Mouse (Mus musculus) gastrocnemius, postnatal 4 days (tissue): ENCODE data around the gene Dst. TPM values are rescaled to one million over a fixed set of nuclear protein-coding genes. Genes with fewer than 3 reads are reported as not detected.

Source experiments
- DNase-seq, 2 experiments: peaks; one replicate each; pipeline ENCODE4 v3.0.0; 2021 to 2022; ENCODE audit warnings: low spot score in 2 of 2, mixed read lengths in 2 of 2
- long read RNA-seq, 2 experiments: library from polyadenylated mRNA; stranded (forward); transcript quantifications; one replicate each; pipeline ENCODE4 v2.0.0; 2021
- total RNA-seq, 2 experiments: library from RNA; stranded (reverse); gene quantifications; 2 replicates each; pipeline ENCODE4 v1.2.3; 2021

Dst gene
- 100 to 1,000 TPM; 181 to 191 TPM for total RNA-seq
- long read RNA-seq, experiment 1, partial matches to known transcripts = 5 of 8 reads
- long read RNA-seq, experiment 1, other reads (novel, unspliced or antisense) = 3 of 8 reads
- long read RNA-seq, experiment 2, partial matches to known transcripts = 6 of 9 reads
- long read RNA-seq, experiment 2, other reads (novel, unspliced or antisense) = 3 of 9 reads

DNA sequence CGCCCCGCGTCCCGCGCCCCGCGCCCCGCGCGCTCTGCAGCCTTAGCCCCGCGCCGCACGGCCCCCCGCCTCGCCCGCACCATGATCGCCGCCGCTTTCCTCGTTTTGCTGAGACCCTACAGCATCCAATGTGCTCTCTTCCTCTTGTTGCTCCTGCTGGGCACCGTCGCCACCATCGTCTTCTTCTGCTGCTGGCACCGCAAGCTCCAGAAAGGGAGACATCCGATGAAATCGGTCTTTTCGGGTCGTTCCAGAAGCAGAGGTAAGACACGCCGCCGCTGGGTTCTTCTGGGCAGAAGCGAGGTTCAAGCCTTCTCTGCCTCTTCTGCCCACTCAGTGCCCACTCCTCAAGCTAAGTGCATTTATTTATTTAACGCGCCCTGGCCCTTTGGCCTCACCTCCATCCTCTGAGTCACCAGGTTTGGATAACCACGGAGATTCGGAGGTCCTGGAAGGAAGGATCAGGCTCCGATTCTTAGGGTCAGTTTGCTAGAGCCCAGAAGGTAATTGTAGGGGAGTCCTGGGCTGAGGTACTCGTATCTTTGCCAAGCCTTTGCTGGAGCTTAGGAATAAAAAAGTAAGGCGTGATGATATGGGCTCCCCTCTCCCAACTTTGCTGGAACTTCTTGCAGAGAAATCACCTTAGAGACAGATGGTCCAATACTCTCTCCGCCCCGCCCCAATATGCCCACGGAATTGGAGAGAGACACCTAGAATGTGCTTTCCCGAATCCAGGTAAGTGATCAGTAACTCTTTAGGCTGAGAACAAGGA, at the start of gene Dst:
TSS of gene Dst (plus strand) at position 35 of the 772 bp plus-strand sequence.
- DNase-seq = no peak

DNA sequence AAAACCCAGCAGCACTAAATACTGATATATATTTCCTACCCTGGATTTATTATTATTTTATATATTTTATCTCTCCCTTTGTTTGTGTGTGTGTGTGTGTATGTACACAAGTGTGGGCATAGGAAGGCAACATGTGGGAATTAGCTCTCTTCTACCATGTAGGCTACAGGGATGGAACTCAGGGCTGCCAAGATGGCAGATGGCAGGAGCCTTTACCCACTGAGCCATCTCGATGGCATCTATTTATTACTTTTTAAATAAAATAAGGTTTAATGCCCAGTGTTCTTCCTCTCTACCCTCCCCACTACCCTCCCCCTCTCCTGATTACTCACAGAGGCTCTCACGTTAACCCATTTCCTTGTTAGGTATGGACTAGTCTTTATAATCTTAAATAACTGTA, 39.0 kb upstream of the Dst start:
- no peak for DNase-seq

DNA sequence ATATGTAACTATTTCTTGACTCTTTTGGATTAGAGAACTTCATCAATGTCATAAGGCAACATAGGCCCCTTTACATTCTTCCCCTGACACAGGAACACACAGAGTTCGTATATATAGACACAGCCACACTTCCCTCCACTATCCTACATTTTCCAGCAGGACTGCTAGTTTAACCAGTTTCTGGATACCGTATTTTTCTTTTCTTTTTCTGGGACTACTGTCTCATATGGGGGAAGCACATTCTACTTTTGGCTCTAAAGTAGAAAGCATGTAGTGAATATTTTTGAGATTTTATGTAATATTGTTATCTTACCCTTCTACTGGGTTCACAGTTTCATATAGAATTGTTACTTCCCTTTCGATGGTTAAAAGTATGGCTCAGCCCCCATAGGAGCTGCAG, 38.6 kb upstream of the Dst start:
- no peak for DNase-seq

DNA sequence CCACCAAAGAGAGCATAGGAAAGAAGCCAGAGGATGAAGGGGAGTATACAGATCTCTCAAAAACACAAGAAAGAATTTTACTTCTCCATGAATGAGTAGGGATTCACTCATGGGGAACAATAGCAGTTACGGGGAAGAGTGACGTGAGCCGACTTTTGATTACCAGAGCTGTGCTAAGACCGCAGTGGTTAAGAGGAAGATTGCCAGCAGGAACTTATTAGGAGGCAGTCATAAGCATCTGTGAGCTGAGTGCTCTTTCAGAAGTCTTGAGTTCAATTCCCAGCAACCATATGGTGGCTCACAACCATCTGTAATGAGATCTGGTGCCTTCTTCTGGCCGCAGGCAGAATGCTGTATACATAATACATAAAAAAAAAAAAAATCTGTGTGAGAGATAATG, 34.5 kb upstream of the Dst start:
- DNase-seq = no peak

DNA sequence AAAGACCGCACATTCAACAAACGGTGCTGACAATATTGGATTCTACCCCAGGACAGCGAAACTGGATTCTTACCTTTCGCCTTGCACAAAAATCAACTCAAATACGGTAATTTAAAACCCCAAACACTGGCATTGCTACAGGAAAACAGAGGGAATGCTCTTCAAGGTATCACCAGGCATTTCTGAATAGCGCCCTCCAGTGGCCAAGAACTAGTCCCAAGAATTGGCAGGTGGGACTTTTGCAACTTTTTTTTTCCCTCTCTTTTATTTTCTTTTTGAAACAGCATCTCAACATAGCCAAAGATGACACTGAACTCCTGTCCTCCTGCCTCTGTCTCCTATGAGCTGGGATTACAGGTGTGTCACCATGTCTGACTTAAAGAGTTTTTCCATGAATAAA, 32.3 kb upstream of the Dst start:
- no peak for DNase-seq

DNA sequence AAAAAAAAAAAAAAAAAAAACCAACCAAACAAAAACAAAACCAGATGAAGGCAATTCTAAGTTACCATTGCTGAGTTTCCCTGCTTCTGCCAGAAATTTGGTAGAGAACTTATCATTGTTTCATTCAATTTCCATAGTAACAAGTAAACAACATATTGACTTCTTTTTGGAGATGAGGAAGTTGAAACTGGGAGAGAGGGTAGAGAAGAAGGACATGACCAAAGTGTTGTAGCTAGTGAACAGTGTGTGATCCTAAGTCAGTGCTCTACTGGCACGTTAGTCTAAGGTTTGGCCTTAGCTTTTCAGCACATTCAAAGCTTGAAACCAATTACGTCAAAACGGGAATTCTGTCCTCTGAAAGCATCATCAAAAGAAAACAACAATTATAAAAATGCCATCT, 31.6 kb upstream of the Dst start:
- DNase-seq = no peak

DNA sequence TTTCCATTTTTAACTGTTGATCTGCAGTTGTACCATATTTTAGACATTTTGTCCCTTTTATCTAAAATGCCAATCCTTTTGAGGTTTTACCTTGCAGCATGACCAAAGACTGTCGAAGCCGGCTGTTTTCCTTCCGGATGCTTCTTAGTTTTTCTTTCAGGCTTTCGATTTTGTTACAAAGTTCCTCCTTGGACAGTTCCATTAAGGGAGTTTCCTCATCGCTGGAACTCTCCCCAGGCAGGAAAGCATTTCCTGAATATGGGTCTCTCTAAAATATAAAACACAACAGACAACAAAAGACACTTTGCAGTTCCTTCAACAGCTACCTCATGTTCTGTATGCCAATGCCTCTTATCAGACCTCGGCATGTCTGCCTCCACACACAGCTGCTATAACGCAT, 29.9 kb upstream of the Dst start:
- DNase-seq = no peak

DNA sequence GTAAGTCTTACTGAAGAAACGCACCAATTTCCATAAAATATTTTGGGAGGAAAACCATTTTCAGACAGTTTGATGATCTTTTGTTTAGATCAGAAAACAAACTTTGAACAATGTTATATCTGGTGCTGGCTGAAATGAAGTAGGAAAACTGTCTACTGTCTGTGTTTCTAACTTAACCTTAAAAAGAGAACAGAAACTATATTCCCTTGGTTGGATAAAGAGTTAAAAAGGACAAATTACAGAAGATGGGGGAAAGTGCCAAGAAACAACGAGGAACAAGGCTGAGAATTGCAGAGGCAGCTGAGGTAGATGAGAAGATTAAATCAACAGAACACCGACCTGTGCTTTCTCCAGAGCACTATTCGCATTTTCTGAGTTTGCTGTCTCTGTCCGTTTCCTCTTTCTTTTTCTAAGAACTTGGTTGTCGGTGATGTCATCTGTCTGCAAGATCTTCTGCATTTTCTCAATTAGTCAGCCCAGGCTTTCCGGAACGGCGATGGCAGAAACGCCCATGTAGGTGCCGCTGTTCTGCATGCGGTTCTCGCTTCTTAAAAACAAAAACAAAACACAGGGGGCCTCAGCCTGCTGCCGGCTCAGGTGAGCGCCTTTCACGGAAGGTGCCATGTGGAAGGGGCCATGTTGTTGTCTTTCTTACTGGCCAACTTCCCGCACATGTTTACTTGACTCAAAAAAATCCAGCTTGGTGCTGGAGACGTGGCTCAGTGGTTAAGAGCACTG, 24.8 kb upstream of the Dst start:
- DNase-seq = peak in 1 of 2 experiments; percentile 15

DNA sequence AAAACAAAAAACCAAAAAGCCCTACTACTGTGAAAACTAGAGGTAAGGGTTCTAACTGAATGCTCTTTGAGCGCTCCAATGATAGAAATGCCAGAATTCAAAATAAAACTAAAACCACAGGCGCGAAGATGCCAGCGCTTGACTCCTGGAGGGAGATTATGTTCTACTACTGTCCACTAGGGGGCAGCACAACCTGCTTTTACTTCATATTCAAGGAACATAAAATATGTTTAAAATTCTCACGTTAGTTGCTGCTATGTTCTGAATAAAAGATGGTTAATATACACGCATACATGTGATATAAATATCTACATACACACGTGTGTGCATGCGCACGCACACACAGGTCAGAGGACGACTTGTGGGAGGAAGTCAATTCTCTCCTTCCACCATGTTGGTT, 15.2 kb upstream of the Dst start:
- DNase-seq = peak; percentile 27 to 48

DNA sequence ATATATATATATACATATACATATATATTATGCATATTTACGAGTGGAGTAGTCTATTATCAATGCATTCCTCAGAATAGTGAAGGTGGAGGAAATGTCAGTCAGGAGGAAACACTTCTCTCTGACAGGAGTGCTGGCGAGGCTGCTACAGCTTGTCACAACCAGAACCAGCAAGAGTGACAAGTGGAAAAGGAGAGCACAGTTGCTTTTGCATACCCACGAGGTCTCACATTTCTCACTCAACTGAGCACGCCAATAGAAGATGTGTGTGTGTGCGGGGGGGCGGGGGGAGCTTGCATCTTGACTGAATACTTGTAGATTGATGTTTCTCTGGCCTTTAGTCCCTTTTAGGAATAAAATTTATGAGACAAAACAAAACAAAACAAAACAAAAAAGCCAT, 11.9 kb upstream of the Dst start:
- no peak for DNase-seq

DNA sequence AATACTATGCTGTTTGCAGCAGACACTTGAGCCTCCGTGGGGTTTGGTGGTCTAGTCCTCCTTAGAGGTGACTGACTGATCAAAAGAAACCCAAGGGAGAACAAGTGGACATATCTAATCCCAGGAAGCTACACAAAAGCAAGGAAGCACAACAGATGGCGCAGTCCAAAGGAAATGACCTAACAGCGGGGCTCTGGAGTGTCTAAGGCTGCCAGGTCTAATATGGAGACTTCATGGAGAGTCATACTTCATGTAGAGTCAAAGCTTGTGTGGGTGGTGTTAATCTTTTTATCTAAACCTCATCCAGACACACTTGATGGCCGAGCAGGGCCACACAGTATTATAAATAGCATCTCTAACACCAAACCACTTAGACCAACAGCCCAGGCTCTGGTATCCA, 11.4 kb upstream of the Dst start:
- no peak for DNase-seq

DNA sequence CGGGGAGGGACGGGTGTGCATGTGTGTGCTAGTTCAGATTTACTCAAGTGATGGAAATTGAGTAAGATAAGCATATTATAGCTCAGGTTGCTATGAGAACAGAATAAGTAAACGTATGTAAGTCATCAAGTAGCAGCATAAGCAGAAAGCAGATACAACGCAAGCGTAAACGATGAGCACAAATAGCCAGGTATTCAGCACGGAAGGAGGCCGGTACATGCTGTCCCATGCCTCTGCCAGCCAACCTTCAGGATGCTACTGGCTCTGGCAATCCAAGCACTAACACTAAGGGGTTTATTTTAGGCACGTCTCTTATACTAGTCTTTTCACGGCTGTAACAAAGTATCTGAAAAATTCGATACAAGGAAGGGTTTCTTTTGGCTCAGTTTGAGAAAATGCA, 10.6 kb upstream of the Dst start:
- no peak for DNase-seq

DNA sequence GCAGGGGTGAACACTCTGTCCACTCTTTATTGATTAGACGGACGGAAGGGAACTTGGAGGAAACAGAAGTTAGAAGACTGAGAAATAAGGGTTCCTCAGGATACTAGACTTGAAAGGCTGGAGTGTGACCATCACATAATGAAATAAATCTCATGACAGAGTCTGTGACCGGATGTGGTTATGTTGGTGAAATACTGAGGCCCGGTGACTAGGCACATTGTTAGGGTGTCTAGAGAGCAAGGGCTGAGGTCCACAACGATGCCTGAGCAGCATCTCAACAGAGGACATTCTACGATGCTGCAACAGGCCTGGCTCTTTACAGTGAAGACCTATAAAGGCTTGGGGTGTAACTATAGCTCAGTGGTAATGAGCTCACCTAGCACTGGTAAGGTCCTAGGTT, 9.7 kb upstream of the Dst start:
- DNase-seq = no peak

DNA sequence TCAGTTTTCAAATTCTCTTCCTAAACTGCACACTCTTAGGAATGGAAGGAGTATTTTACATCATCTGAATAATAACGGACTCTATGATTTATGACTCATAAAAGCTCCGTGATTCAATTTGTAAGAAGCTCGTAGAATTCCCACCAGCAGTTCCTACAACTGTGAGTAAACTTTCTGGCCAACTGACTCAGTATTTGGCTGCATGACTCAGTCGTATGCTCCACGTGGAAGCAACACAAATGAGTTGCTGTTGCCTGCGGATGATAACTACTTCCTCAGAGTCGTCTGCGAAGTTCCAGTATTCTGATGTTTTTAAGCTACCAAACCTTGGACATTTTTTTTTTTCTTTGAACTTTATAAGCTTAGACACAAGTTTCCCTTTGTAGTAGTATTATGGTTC, 7.8 kb upstream of the Dst start:
- no peak for DNase-seq

DNA sequence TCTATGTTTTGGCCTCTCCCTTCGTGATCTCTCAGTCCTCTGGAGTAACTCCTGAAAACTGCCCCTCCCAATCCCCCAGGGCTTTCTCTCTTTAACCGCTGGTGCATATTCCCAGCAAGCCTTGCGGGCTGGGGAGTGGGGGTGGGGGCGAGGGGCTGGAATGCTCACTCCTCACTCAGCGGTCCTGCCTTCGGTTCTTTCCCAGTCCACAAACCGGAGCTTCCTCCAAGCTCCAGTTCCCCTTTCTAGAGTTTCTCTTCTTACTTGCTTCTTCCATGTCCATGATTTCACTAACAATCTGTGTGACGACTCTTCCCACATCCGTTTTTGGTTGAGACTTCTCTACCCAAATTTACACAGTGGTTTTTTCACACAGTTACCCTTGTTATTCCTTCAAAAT, 4.4 kb upstream of the Dst start:
- DNase-seq = no peak

DNA sequence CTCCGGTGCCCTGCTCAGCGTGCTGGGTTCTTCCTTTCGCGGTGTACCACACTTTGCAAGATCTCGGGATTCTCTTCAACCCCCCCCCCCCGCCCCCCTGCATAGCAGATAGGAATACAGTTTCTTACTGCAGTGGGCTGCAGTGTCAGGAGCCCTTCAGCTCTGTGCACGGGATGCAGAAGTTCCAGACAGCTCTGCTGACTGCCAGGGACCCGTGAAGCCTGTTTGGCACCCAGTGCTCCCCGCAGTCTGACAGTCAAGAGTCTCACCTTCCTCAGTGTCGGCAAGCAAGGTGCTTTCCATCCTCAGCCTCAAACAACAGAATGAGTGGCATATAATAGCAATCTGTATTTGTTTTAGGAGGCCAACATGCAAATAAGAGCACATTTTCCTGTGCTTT, 1.8 kb upstream of the Dst start:
- no peak for DNase-seq

DNA sequence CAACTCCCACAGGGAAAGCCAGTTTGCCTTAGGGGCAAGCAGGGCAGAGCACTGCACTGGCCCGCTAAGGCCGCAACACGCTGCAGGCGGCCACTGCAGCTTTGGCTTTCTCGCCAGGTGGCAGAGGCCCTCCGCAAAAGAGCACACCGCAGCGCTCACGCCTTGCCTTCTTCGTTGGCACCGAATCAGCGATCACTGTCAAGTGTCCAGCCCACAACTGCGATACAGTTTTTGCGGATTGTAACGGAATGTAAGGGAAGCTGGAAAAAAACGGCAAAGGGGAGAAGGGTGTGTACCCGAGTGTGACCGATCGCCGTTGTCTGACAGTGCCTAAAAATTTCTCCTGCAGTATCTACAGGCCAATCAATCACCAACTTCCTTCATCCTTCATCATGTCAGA, 1.1 kb upstream of the Dst start:
- DNase-seq = no peak

DNA sequence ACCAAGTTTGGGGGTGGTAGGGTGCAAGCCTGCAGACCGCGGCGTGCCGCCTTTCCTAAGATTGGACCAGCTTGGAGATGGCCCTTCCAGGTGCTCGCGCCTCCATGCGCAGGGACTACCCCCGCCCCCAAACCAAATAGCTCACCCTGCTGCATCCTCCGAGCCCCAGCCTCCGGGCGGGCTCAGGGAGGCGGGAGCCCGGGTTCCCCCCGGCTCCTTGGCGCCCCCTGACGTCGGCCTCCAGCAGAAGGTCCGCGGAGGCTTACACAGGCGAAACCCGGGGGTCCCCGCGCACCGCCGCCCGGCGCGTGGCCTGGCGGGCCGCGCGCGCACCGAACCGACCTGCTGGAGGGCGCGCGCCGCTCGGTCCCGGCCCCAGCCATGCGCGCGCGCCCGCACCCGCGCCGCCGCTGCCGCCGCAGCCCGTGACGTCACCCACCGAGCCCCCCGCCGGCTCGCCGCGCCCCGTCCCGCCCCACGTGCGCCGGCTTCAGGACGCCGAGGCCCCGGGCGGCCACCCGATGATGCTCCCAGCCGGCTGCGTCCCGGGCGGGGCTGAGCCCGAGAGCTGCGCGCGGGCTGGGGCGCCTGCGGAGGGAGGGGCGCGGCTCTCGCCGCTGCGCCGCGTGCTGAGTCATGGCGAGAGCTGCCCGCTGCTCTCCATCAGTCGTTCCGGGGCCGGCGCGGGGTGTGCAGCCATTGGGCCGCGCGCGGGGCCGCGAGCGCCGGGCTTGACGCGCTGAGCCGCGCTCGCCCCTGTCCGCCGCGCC, 419 bp upstream of the Dst start, which contains the start of gene Bend6:
TSS of gene Bend6 (minus strand) at position 396 of the 770 bp plus-strand sequence.
- DNase-seq = peak; percentile 49 to 58

DNA sequence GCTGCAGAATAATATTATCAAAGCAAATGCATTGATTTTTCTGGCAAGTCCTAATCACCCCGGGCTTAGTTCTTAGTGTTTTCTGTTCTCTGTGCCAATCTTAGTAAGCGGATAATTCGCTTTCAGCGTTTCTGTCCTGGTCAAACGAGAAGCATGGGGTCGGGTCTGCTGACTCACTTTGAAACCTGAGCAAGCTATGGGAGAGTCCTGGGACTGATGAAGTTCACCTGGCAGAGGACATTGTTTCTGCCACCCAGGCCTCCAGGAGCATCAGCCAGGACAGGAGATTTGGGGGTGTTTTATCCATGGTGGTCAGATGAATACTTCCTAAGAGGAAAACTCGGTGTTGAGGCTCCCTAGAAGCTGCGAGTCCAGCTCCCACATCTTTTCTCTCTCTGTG, 3.6 kb downstream of the Dst start:
- no peak for DNase-seq

DNA sequence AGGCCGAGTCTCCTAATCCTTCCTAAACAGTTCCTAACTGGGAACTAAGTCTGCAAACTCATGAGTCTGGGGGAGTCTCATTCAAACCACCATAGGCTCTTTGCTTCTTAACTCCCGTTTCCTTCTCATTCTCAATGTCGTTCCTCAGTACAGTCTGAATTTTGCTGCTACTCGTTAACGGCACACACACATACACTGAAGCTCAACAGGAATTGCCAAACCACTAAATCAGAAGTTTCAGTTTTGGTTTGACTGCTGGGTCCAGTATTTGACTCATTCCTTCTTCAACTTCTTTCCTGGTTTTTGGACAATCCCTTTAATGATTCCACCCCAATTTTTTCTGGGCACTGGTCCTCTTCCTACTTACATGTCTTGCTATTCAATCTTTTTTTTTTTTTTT, 8.5 kb downstream of the Dst start:
- DNase-seq = no peak

DNA sequence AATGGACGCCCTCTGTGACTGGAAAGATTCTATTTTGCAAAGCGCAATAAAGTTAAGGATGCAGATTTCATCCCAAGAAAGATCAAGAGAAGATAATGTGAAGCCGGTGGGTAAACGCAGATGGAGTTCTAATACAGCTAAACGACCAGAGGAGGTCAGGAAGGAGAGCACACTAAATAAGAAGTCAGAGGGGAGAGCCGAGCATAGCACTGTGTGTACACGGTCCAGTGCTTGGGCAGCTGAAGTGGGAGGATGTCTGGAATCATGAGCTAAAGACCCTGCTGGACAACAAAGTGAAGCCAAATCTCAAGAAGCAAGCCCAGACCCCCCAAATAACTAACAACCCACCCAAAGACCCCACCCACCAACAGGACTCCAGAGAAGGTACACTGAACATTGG, 14.9 kb downstream of the Dst start:
- no peak for DNase-seq

DNA sequence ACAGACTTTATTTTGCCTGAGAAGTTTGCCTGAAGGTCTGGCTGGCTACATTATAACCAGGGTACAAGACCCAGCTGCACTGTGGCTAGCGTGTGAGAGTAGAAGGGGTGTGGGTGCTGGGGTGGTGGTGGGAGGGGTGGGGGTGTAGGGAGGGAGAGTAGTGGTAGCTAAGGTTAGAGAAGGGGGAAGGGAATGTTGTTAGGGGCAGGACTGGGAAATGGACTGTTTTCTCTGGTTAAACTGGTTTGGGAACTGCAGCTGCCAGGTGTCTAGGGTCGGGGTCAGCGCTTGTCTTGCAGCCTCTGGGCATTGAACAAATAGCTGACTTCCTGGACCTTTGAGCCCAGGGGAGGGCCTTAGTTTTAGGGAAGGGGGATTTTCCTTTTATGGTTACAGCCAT, 17.3 kb downstream of the Dst start:
- DNase-seq = no peak
